Mouse (Mus musculus): ENCODE results near the gene Nat10.

GRCm38 (mm10) chr2:103703336-103703735 lies 57.7 kb downstream of the Nat10 start:
- TF ChIP-seq POLR2A (IDR thresholded peaks at IDR 0.05; ENCODE audit: extremely low read depth, insufficient read depth, low read length), result no peak
- TF ChIP-seq CTCF (IDR thresholded peaks at IDR 0.05; ENCODE audit: low read depth, low read length), result no peak
